Mouse (Mus musculus) embryonic fibroblast, embryonic 13.5 days (primary cell): ENCODE results near the gene Xpa.

Source experiments
- CTCF ChIP-seq: IDR thresholded peaks from 2 replicates; pipeline ENCODE4 v1.5.1; 2011; ENCODE audit warnings: mild to moderate bottlenecking, control low read depth, low read length, moderate library complexity, borderline replicate concordance; ENCODE audit not compliant: insufficient read depth
- POLR2A ChIP-seq: IDR thresholded peaks from 2 replicates; pipeline ENCODE4 v1.6.1; 2011; ENCODE audit warnings: low read depth, mild to moderate bottlenecking, control low read depth, low read length, moderate library complexity

GRCm38 (mm10) chr4:46181168-46181567, 14.9 kb downstream of the Xpa start:
- TF ChIP-seq CTCF (no peak), POLR2A (no peak)
